Mouse (Mus musculus) kidney, postnatal 4 days (tissue): ENCODE data around the gene Rorc.

Experiments
- DNase-seq, 2 experiments: peaks; one replicate each; pipeline ENCODE4 v3.0.0; 2021; ENCODE audit warnings: mixed read lengths in 2 of 2

Gene Rorc

DNA sequence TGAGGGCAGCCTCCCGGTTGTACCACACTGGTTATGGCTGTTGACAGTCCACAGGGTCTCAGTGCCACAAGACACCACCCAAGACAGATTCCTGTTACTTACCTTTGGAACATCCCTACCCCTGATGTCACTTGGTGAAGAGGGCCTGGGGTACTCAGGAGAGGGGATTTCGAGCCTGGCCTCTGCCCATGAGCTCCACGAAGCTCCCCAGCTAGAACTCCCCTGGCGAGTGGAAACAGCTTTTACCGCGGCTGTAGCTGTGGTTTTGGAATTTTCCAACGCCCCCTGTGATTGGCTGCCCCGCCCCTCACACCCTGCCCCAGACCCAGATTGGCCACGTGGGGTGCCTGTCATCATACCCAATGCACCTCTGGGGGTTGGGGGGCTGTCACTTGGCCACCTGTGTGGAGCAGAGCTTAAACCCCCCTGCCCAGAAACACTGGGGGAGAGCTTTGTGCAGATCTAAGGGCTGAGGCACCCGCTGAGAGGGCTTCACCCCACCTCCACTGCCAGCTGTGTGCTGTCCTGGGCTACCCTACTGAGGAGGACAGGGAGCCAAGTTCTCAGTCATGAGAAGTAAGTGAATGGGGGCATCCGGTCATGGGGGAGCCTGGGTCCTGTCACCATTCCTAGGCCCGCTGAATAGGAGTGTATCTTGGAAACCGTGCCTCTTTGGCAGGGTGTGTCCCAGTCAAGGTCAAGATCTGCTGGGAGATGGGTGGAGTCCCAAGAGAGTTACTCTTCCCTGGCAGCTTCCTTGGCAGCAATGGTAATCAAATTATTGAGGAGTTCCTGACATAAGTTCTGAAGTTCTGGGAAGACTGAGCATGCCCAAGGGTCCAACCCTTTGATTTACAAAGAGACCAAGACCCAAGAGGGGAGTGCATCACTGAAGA is 4.7 kb downstream of the Rorc start:
- no peak for DNase-seq

DNA sequence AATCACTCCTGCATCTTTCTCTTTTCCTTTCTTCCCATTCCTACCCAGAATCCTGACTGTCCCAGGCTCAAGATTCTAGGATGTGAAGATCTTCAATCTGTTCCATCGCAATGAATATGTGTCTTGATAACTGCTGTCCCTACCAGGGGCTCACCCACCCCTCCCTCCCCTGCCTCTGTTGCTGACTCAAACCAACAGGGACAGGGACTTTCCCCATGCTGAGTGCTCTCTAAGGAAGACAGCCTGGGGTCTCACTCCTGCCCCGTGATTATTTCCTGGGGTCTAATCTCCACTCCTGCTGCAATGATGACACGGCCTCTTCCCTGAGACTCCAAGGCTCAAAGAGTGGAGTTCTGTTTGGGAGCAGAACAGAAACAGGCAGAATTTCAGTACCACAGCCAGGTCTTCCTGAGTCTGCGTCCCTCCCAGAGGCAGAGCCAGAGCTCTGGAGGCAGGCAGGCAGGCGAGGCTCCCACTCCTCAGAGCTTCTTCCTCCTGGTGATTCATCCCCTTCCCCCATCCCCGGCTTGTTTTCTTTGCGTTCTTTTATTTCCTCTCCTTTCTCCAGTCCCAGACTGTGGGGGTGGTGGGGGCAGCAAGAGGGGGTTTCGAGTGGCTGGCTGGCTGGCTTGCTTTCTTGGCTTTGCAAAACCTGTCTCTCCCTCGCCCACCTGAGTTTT is 7.4 kb downstream of the Rorc start:
- no peak for DNase-seq

DNA sequence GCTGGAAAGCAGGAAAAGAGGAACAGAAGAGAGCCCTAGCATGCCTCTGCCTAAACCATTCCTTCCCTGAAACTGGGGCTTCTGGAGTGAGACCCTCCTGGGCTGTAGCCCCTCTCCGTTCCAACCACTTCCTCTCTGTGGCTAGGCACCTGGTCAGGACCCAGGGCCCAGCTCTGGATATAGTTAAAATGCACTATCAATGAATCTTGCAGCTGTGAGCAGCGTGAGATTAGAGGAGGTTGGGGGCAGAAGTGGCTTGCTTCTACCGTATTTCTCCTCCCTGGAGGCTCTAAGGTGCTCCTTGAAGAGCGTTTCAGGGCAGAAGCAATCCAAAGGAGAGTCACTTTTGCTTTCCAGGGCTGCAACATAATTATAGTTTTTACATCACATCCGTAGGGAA is 9.7 kb downstream of the Rorc start:
- DNase-seq: no peak

DNA sequence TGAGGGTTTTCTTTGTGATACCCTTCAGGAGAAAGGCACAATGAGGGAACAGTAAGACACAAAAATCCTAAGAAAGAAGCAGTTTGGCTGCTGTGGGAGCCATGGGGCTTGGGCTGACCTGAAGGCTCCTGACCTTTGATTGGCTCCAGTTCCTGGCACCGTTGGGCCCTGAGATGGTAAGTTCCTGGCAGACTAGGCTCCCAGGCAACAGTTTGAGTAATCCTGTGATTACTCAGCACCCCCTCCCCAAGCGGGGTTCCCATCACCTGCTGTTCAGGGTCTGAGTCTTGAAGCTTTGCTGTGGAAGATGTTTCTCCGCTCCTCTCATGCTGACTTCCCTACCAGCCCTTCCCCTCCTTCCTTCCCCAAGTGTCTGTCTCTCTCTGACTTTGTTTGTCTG is 10.9 kb downstream of the Rorc start:
- DNase-seq: no peak

DNA sequence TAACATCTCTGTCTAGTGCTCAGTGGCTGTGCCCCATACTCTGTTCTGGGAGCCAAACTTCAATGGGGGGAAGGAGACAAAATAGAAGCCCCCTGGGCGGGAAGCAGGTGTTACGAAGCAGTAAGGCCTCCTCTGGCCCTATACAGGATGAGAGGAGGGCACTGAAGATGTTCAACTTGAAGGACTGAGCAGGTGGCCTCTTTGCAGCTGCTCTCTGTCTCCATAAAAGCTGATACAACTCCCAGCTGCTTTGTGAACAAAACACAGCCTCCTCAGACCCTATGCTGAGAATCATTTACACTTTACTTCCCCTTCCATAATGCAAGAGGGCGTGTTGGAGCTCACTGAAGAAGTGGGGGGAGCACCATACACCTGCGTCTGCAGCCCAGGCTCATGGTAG is 14.1 kb downstream of the Rorc start:
- no peak for DNase-seq

DNA sequence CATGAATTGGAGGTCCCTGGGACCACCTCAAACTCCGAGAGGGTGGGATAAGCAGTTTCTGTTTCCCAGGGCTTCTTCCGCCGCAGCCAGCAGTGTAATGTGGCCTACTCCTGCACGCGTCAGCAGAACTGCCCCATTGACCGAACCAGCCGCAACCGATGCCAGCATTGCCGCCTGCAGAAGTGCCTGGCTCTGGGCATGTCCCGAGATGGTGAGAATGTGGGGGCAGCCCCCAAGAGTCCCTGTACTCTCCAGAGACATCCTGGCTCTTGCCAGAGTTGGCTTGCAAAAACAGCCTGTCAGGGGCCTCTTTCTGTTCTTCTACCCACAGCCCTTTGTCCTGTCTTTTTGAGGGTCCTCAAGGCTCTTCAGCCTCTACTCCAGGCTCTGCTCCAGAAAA is 14.8 kb downstream of the Rorc start:
- DNase-seq: no peak

DNA sequence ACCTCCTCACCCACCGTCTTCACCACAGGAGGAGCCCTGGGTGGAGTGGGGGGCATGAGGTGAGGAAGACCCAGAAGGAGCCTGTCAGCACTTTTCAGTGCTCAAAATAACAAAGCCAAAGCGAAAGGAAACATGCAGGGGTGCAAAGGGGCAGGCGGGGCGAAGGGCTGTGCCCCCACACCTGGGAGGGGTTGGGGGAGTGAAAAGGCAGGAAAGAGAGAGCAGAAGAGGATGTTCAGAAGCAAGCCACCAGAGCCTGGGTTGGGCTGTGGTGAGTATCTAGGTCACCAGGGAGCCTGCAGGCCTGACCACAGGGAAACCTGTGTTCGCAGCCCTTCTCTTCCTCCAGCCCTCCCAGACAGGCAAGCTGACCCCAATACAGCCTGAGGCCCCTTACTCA is 15.5 kb downstream of the Rorc start:
- DNase-seq: no peak

DNA sequence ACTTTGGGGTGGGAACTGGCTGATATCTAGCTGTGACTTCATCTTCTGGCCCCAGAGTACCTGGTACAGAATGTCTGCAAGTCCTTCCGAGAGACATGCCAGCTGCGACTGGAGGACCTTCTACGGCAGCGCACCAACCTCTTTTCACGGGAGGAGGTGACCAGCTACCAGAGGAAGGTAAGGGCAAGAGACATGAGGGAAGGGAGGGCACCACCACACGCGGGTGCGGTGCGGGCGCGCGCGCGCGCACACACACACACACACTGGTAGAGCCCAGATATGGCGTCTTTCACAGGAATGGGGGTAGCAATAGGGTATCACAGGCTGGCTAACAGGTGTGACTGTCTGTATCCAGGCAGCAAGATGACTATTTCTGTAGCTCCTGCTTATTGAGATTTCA is 16.8 kb downstream of the Rorc start:
- no peak for DNase-seq

DNA sequence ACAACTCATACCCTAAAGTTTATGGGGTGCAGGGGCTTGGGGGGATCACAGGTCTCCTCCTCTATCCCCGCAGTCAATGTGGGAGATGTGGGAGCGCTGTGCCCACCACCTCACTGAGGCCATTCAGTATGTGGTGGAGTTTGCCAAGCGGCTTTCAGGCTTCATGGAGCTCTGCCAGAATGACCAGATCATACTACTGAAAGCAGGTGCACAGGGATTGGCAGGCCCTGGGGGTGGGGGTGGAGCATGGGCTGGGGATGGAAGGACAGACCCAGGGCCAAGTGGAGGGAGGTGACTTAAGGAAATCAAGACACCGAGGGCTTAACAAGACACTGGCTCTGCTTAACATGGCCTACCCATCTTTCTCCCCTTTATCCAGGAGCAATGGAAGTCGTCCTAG is 18.4 kb downstream of the Rorc start:
- no peak for DNase-seq

DNA sequence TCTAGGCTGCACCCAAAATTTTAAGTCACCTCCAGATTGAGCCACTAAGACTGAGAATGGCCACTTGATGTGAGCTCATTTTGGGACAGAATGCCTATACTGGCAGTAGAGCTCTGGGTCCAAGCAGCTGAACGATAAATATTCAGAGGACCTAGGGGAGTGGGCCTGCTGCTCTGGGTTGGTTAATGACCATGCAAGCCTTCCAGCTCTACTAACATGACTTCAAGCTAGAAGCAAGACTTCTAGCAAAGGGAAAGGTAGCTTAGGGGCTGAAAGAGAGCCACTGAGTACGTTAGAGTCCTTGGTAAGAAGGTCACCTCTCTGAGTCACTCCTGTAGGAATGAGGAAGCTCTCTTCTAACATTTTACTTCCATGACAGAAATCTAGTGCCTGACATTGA is 19.5 kb downstream of the Rorc start:
- no peak for DNase-seq

DNA sequence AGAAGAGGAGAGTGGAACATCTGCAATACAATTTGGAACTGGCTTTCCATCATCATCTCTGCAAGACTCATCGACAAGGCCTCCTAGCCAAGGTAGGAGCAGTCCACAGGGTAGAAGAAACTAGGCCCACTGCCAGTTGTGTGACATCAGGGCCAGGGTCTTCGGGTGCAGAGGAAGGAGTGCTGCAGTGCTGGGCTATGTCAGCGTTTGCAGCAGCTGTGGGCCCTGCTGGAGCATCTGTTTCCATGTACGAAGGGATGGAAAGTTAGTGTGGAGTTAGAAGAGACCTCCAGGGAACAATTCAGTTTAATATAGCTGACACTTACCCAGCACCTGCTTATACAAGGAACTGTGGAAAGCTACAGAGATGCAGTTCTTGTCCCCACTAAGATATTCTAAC is 20.5 kb downstream of the Rorc start:
- DNase-seq: no peak

DNA sequence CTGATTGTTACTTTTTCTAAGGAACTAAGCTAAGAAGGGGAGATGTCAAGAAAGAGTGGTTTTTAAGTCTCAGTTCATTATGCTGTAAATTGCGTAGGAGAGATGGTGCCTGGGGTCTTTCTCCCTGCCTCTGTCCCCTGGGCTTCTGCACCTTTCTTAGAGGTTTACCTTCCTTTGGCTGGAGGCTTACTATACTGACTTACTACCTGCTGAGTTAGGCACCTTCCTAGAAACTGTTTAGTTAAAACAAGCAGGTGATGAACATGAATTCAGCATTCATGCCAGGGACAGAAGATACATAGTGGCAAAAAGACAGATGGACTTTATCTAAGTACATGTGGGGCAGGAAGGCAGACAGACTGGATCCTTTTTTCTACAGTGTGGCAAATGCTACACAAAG is 23.7 kb downstream of the Rorc start:
- DNase-seq: no peak

DNA sequence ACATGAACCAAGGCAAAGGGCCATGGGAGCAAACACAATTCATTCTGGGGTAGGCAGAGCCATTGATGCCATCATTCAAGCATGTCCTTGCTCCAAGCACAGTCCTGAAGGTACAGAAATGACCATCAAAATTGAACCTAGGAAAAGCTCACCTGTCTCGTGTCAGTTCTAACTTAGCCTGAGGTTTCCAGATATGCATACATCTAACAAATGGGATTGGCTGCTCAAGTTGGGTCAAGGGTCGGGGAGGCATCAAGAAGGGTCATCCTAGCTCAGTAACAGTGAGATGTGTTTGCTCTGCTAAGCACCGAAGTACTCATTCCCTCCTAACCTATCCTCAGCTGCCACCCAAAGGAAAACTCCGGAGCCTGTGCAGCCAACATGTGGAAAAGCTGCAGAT is 24.3 kb downstream of the Rorc start:
- no peak for DNase-seq

DNA sequence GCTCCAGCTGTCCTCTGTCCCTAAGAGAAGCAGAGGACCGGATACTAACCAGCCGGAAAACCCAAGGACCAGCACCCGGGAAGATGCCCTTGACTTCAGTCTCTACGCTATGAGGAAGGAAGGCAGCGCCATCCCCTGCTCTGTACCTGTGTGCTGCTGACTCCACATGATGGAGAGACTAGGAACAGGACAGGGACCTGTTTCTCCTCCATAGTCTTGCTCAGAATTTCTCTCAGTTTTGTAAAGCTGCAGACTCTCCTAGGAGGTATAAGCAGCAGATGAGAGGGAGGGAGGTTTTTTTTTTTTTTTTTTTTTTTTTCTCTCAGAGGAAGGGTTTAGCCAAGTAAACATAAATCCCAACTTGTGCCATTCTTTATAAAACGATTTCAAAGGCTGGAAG is 25.6 kb downstream of the Rorc start, which contains the start of gene Lingo4:
Lingo4 (plus strand) TSS at position 301 of the 400 bp plus-strand sequence.
- no peak for DNase-seq

DNA sequence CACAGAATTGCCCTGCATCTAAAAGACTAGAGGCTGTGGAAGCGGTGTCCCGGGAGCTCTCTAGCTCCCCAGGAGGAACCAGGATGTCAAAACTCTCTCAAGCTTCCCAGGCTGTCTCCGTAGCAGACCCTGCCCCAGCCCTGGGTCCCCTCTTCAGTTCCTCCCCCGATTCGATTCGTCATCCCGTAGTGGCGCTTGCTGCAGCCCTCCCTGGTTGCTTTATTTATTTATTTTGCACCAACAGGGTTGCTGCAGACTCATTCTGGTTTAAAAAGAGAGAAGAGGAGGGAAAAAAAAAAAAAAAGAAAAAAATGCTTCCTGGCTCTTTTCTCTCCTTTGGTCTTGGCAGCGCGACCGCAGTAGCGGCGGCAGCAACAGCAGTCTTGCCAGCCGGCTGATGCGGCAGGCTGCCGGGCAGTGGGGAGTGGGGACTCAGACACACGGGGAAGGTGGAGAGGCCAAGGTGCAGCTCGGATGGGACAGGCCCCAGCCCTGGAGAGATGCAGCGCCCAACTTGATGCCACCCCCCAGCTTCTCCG is 26.4 kb downstream of the Rorc start:
- peak; percentile 32 to 50 for DNase-seq

DNA sequence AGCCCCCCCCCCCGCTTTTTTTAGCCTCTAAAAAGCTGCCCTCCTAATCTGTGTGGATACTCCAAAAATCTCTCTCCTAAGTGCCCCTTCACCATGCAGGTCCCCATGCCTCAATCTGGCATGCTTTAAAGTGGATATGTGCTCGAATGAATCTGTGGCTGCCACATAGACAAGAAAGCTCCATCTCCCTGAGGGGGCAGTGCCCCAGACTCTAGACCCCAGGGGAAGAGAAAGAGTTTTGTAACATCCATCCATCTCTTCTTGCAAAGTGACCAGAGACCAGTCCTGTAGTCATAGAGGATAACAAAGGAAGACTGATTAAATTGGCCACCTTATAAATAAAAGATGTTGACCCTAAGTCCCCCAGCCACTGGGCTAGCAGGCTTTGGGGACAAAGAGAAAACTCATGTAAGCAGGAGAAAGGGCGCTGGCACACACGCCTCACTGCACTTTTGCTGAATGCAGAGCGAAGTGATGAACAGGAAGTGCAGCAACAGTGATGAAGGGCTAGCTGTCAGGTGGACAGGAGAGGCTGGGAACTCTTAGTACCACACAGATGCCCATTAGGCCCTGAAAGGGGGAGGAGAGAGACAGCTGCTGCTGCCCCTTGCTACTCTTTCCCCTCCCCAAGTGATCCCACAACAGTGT is 27.2 kb downstream of the Rorc start:
- no peak for DNase-seq

DNA sequence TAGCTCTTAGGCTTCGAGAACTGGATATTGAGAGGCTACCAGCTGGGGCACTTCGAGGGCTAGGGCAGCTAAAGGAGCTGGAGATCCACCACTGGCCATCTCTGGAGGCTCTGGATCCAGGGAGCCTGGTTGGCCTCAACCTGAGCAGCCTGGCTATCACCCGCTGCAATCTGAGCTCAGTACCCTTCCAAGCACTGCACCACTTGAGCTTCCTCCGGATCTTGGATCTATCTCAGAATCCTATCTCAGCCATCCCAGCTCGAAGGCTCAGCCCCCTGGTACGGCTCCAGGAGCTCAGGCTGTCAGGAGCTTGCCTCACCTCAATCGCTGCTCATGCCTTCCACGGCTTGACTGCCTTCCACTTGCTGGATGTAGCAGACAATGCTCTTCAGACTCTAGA is 29.9 kb downstream of the Rorc start:
- DNase-seq: no peak

DNA sequence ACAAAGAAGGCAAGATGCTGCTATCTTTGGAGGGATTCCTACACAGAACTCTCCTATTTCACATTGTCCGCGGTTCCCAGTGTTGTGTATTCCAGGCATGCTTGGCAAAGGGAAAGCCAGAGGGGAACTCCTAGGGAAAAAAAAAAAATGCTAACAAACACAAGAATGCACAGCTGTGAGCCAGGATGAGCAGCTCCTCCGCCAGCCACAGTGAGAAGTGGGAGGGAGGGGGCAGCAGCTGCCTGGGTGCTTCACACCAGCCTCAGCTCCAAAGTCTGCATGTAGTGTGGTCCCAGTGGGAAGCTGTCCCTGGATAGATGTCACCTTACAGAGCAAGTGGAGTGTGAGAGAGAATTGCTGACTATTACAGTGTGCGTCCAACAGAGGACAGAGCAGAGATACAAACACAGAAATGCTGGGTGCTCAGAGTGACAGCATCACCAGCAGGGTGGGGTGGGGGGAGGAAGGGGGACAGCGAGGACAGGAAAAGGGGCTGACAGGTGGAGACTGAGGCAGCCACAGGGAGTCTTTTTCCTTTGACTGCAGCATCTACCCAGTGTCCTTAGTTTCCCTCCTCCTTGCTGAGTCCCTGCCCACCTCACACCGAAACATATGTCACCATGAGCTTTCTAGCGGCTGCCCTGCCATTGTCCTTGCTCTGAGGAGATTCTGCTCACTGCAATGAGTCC is 31.9 kb downstream of the Rorc start:
- DNase-seq: peak in 1 of 2 experiments; percentile 56

DNA sequence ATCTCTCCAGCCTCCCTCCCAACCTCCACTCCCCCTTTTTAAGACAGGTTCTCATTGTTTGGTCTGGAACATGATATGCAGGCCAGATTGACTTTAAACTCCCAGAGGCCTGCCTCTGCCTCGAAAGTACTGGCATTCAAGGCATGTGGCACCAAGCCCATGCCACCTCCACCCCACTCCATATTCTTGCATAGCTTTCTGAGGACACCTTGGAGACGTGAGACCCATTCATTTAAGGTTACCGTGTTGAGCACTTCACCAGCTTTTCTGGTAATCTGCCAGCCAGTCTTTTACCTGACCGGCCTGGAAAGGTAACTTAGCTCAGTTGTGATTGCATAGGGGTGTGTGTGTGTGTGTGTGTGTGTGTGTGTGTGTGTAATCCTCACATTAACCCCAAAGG is 33.0 kb downstream of the Rorc start:
- no peak for DNase-seq

DNA sequence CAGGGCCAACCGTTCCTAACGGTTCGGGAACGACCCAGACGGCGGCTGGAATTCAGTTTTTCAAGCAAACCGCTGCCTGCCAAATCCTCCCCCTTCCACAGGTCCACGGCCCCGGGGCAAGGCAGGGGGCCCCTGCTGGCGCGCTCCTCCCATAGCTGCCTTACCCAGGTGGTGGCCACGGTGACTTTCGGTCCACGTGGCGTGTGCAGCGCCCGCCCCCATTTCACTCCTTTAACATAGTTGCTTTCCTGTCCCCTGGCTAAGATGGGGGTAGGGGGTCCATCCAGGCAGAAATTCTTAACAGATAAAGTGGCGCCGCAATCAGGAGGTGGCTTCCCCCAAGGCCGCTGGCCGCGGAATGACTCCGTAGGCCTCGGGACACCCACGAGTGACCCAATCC is 39.9 kb downstream of the Rorc start:
- DNase-seq: no peak

DNA sequence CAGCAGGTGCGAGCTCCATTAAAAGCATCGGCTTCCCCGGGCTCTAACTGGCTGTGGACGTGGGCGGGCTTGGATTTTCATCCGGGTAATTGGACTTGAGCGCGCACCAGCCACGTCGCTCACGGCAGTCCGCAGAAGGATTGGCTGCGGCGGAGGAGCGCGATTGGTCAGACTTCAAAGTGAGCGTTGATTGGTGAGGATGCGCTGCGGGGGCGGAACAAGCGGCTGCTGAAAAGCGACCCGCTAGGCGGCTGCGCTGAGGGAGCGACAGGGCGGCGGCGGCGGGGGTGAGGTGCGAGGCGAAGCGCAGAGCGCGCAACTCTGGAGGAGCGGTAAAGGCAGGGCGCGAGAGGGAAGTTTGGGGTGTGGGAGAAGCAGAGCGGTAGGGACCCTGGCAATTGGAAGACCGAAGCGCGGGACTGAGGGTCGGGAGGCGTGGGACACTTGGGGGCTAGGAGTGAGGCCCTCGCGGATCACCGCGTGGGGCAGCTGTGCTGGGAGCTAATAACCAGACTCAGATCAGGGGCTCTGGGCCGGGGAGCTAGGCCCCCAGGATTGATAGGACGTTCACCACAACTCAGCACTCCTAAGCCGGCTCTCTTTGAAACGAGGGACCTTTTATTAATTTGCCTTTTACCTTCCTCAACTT is 40.6 kb downstream of the Rorc start, which contains the start of gene Tdrkh:
Tdrkh (plus strand) TSS at position 243 of the 649 bp plus-strand sequence.
- DNase-seq: peak; percentile 95 to 97

DNA sequence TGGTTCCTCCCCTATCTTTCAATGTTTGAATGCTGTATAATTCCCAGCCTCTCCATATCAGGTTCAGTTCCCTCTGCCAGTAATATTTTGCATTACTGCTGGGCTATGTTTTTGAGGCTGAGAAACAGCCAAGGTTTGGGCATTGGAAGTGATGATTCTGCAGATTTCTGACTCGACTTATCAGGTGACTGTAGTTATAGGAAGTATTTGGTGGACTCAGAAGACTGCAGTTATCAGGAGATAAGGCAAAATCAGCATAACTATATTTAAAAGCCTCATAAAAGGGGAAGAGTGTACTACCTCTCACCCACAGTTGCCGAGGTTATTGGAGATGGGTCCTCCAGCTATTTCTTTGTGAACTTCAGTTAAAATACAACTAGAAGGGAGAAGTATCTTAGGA is 58.4 kb downstream of the Rorc start:
- no peak for DNase-seq
